Mouse (Mus musculus): ENCODE measurements around the gene Il4ra. TPM values are rescaled to one million over a fixed set of nuclear protein-coding genes. Genes with fewer than 3 reads are reported as not detected.

The Il4ra gene
- total RNA-seq, 2 experiments from 2014 or later: 9.4 to 11.8 TPM

GRCm38 (mm10) chr7:125549916-125550315 lies 2.0 kb upstream of the Il4ra start:
- DNase-seq: no peak

GRCm38 (mm10) chr7:125550881-125551381 lies 989 bp upstream of the Il4ra start:
- no peak for DNase-seq

- no peak for DNase-seq
These were observed 1.1 kb downstream of the Il4ra start for GRCm38 (mm10) chr7:125552851-125553555.

GRCm38 (mm10) chr7:125553653-125554428 lies 1.9 kb downstream of the Il4ra start:
- DNase-seq: no peak

GRCm38 (mm10) chr7:125554456-125555114 lies 2.7 kb downstream of the Il4ra start:
- DNase-seq: no peak

GRCm38 (mm10) chr7:125555351-125555872 lies 3.5 kb downstream of the Il4ra start:
- DNase-seq: no peak

GRCm38 (mm10) chr7:125556096-125556495 lies 4.2 kb downstream of the Il4ra start:
- DNase-seq: no peak

GRCm38 (mm10) chr7:125556865-125557264 lies 4.9 kb downstream of the Il4ra start:
- DNase-seq: no peak

GRCm38 (mm10) chr7:125558401-125558945 lies 6.6 kb downstream of the Il4ra start:
- no peak for DNase-seq

GRCm38 (mm10) chr7:125558997-125559396 lies 7.1 kb downstream of the Il4ra start:
- DNase-seq: no peak

GRCm38 (mm10) chr7:125559537-125559936 lies 7.6 kb downstream of the Il4ra start:
- no peak for DNase-seq

- DNase-seq: peak; percentile 60
These were observed 8.3 kb downstream of the Il4ra start for GRCm38 (mm10) chr7:125560146-125560785.

GRCm38 (mm10) chr7:125561085-125561690 lies 9.3 kb downstream of the Il4ra start:
- DNase-seq: peak; percentile 82

GRCm38 (mm10) chr7:125562413-125562812 lies 10.5 kb downstream of the Il4ra start:
- DNase-seq: no peak

- no peak for DNase-seq
These were observed 11.2 kb downstream of the Il4ra start for GRCm38 (mm10) chr7:125563093-125563492.

GRCm38 (mm10) chr7:125564316-125565024 lies 12.6 kb downstream of the Il4ra start:
- no peak for DNase-seq

GRCm38 (mm10) chr7:125565516-125566285 lies 13.8 kb downstream of the Il4ra start:
- DNase-seq: no peak

GRCm38 (mm10) chr7:125566420-125566819 lies 14.5 kb downstream of the Il4ra start:
- DNase-seq: no peak

- no peak for DNase-seq
These were observed 17.0 kb downstream of the Il4ra start for GRCm38 (mm10) chr7:125568888-125569287.

- no peak for DNase-seq
These were observed 20.0 kb downstream of the Il4ra start for GRCm38 (mm10) chr7:125571891-125572290.
